Mouse (Mus musculus) frontal cortex, postnatal 25 days (tissue): ENCODE measurements around the gene Ggn.
"Not testable (repeated sequence)": the region's sequence is repeated elsewhere in the genome, so short reads cannot be mapped to it uniquely, and the experiment has no call there.

Experiments used
- DNase-seq, 2 experiments: peaks; one replicate each; pipeline ENCODE4 v3.0.0; 2022; ENCODE audit warnings: low spot score in 2 of 2

The Ggn gene

GRCm38 (mm10) chr7:29212199-29212765 is 42.3 kb downstream of the Ggn start:
- no peak for DNase-seq

- not testable (repeated sequence) for DNase-seq
These were observed 43.0 kb downstream of the Ggn start for GRCm38 (mm10) chr7:29212775-29213560.

- DNase-seq = no peak
These were observed 43.7 kb downstream of the Ggn start, which contains the start of gene Catsperg1 for GRCm38 (mm10) chr7:29213675-29214082. TSS of gene Catsperg1 (minus strand) at chr7:29214035.

GRCm38 (mm10) chr7:29214236-29214635 is 44.2 kb downstream of the Ggn start:
- no peak for DNase-seq

GRCm38 (mm10) chr7:29214846-29215245 is 44.8 kb downstream of the Ggn start:
- no peak for DNase-seq
